Mouse (Mus musculus) frontal cortex, postnatal 36 days (tissue): ENCODE results near the gene Rgl2.
"Not testable (repeated sequence)": the region's sequence is repeated elsewhere in the genome, so short reads cannot be mapped to it uniquely, and the experiment has no call there.

Experiments used
- DNase-seq, 2 experiments: peaks; one replicate each; pipeline ENCODE4 v3.0.0; 2022; ENCODE audit warnings: low spot score in 2 of 2

Gene Rgl2

GRCm38 (mm10) chr17:33948090-33948904 is 19.0 kb downstream of the Rgl2 start:
- no peak for DNase-seq

- no peak for DNase-seq
Observed at GRCm38 (mm10) chr17:33948905-33949537, 19.7 kb downstream of the Rgl2 start.

DNA sequence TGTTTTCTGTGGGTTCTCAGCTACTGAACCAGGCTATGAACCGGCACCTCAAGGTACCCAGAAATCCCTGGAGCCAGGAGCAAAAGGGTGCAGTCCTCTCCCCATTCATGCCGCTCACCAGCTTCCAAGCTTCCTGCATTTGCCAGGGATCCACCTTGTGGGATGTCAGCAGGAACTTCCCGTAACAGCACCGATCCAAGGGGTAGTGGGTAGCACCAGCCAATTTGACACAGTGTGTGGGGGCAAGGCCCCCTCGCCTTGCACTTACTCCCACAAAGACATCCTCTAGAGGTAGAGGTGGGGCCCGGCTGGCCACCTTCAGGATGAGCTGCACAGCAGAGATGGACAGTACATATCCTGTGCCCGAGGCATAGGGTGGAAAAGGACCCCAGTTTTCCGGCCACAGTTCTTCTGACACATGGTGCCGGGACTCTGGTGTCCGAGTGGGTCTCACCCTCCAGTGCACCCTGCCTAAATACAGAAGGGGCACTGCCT is 20.8 kb downstream of the Rgl2 start:
- no peak for DNase-seq

GRCm38 (mm10) chr17:33951021-33951946 is 21.9 kb downstream of the Rgl2 start, which contains the start of gene B3galt4:
Gene B3galt4, minus strand, starts transcription at chr17:33951488.
- peak; percentile 78 to 79 for DNase-seq

- DNase-seq = not testable (repeated sequence)
Observed at GRCm38 (mm10) chr17:33952015-33952414, 22.7 kb downstream of the Rgl2 start.

DNA sequence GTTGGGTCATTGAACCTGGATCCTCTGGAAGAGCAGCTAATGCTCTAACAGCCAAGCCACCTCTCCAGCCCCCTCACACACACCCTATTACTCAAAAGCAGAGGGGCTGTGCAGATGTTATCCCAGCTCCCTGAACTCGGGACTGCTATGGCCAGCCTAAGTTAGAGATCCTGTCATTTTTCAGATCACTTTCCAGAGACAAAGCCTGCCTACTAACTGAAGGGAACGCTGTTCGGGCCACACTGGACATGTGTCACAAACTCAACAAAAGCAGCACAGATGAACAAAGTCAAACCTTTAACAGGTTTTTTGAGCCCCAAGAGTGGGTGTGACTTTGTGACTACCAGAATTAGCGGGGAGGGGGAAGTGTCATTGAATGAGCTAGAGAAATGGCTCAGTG is 23.5 kb downstream of the Rgl2 start:
- DNase-seq = no peak

GRCm38 (mm10) chr17:33953310-33953709 is 24.0 kb downstream of the Rgl2 start:
- DNase-seq = no peak

GRCm38 (mm10) chr17:33953961-33954565 is 24.7 kb downstream of the Rgl2 start:
- no peak for DNase-seq

DNA sequence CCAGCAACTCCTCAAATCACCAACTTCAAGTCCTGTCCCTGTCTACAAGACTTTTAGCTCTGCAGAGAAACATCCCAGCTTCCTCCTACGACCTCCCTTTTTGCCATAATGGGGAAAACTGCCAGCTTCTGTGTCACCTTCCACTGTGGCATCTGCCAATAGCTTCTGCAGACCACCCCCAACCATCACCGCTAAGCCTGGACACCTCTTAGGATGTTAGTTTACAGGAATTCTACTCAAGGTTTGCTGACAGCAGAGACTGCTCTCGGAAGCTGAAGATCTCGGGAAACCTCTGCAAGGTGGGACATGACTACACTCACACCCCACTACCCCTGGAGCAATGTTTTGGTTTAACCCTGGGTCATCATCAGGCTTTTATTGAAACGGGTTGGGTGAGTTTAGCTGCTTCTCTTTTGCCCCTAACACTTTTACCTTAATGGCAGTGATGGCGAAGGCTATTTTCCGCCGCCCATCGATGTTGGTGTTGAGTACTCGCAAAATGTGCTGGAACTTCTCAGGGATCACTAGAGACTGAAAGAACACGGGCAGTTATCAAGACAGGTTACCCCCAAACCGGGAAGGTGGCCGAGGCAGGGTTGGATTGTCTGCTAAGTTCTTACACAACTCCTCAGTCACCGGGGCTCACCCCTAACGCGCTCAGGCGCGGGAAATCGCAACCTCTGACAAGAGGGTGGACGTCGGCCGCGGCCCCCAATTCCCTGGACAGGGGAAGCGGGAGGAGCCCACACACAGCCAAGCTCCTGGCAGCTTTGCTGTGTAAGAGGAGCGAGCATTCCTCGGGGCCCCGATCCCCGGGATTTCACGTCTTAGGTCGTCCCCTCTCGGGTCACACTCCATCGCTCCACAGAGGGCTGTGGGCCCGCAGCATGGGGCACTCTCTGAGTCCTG is 25.6 kb downstream of the Rgl2 start:
- DNase-seq = no peak

DNA sequence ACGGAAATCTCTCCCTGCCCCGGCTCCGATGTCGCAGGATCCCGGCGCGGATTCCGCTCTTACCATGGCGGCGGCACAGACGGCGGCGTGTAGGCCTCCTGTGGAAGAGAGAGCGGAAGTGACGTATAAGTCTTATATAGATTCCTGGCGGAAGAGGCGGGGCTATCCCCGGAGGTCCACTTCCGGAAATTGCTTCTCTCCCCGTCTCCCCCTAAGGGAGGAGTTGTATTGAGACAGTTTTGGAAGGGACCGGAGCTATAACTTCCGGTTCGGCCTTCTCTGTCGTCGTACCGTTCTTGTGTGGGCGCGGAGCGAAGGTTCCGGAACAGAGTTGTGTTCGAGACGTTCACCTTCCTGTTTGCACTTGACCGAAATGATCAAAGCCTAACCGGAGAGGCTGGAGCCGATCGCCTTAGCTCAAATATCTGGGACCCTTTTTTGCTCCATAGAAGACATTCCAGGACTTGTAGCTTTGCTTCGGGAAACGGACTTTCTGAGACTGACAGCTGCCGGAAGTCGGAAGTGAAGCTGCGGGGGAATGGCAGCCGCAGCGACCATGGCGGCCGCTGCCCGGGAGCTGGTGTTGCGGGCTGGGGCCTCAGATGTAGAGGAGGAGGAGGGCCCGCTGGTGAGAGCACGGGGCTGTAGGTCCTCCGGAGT is 26.3 kb downstream of the Rgl2 start, which contains the start of the genes Vps52 and Rps18:
Gene Vps52 (plus strand): TSS at position 258 of the 660 bp plus-strand sequence.
Gene Rps18 (minus strand): TSS at position 447 of the 660 bp plus-strand sequence.
- peak; percentile 93 to 98 for DNase-seq

- DNase-seq = no peak
Observed at GRCm38 (mm10) chr17:33956336-33956735, 27.0 kb downstream of the Rgl2 start.

- no peak for DNase-seq
Observed at GRCm38 (mm10) chr17:33957493-33957892, 28.1 kb downstream of the Rgl2 start.

DNA sequence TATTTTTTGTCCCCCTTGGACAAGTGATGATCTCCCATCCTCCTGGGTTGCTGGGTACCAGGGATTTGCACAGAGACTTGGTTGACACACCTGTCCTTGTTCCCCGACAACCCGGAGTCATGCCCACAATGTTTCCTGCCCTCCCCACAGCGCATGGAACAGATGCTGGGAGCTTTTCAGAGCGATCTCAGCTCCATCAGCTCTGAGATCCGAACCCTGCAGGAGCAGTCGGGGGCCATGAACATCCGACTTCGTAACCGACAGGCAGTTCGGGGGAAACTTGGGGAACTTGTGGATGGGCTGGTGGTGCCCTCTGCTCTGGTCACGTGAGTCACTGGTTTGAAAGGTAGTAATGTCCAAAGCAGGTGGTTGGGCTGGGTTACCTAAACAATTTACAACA is 29.1 kb downstream of the Rgl2 start:
- DNase-seq = no peak

DNA sequence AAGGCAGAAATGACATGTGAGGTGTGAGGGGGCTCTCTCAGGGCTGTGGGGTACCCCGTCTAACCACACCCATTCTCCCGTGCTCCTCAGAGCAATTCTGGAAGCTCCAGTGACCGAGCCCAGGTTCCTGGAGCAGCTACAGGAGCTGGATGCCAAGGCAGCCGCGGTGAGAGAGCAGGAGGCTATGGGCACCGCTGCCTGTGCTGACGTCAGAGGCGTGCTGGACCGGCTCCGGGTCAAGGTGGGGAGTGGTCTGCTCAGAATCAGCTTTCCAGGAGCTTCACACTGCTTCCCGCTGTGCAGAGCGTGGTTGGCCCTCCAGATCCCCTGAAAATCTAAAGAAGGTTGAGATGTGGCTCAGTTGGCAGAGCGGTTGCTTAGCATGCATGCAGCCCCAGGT is 29.8 kb downstream of the Rgl2 start:
- no peak for DNase-seq

- no peak for DNase-seq
Observed at GRCm38 (mm10) chr17:33959948-33960347, 30.6 kb downstream of the Rgl2 start.

- no peak for DNase-seq
Observed at GRCm38 (mm10) chr17:33962876-33963275, 33.5 kb downstream of the Rgl2 start.

DNA sequence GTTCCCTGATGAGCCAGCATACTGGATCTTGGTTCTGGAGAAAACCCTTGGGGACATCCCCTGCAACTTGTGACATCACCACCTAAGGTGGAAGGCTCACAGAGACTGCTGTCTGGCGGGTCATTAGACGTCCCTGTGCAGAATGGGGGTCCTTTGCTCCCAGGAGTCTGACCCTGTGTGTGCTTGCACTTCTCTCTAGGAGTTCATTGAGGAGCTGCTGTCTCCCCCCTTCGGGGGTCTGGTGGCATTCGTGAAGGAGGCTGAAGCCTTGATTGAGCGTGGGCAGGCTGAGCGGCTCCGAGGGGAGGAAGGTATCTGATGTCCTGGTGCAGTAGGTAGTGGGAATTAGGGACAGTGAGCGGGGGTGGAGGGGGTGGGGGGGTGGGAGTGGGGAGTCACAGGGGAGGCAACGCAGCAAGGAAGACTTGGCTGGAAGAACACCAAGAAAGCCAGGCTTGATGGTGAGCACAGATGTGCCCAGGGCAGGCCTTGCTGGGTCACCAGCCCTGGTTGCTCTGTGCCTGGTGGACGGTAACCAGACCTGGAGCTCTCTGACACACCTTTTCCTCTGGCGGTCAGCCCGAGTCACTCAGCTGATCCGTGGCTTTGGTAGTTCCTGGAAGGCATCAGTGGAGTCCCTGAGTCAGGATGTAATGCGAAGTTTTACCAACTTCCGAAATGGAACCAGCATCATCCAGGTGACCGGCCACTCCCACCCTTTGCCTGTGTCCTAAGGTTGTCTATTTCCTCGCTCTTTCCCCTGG is 35.9 kb downstream of the Rgl2 start:
- DNase-seq = no peak

DNA sequence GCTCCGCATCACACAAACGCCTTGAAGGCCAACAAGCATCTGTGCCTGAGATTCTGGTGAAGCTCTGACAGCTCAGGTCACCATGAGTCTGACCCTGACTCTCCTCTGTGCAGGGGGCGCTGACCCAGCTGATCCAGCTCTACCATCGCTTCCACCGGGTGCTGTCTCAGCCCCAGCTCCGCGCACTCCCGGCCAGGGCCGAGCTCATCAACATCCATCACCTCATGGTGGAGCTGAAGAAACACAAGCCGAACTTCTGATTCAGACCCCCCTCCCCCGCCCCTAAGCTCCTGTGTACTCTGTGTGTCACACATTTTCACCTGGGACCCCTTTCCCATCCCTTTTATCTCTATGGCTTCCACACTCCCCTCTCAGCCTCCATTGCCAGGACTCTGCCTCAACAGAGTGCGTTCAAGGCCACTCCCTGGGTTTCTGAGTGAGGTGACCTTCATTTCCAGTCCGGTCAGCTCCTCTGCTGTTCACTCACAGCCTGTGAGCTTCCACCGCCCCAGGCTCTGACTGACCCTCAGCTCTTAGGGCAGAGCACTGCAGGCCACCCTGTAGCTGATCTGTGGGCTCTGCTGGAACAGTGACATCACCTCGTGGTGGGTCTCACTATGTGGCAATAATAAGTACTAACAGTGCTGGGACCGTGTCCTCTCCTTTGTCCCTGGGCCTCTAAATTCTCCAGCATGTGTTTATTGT is 36.7 kb downstream of the Rgl2 start:
- DNase-seq = no peak
